Mouse (Mus musculus): ENCODE data around the gene Dnajc15. TPM values are rescaled to one million over a fixed set of nuclear protein-coding genes. Genes with fewer than 3 reads are reported as not detected.

The Dnajc15 gene
- polyA plus RNA-seq, 1 experiment from 2014 or later: 177 TPM

DNA sequence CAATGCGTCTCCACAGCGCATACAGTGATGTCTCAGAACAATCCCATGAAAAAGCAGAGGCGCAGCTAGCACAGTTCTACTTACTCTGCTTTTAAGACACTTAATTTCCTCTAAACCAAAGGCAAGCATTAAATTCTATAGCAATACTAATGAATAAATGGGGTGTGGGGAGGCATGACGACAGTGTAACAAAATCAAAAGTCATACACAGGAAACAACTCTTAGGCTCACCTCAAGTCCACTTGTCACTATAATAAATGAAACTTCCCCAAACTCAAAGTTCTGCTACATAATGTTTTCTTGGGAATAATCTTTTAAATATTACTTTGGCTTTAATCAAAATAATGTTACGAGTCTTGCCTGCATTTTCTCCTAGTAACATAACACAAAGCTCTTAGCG is 10.4 kb downstream of the Dnajc15 start:
- TF ChIP-seq CTCF (IDR thresholded peaks at IDR 0.05; ENCODE audit: low read depth): no peak
- H3K4me3 ChIP-seq (replicated peaks; ENCODE audit: low read depth, low read length): no peak overlapping the region
- no peak for ATAC-seq (replicated peaks; ENCODE audit: low FRiP score, low read depth)

DNA sequence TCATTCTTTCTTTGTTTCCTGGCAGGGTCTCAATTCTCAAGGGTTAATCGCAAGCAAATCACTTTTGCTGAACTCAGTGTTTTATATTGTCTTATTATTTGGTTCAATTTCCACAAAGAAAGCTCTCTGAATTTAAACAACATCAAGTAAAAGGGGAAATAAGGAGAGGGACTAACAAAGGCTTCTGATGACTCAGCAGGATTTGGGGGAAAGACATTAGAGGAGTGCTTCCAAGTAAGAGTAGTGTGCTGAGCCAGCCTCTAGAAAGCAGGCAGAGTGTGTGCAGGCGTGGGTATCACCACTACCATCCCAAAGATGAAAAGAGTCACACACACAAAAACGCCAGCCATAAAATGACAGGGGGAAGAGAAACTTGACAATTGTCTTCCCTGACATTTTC is 10.9 kb downstream of the Dnajc15 start:
- TF ChIP-seq CTCF (IDR thresholded peaks at IDR 0.05; ENCODE audit: low read depth): no peak
- ATAC-seq (replicated peaks; ENCODE audit: low FRiP score, low read depth) (no peak), DNase-seq (ENCODE audit: low spot score) (no peak)
- Histone ChIP-seq H3K4me3 (replicated peaks; ENCODE audit: low read depth, low read length) (no peak overlapping the region), H3K27me3 (ENCODE audit: insufficient read depth, low read length) (no peaks in the 10 kb centered on the region), H3K36me3 (ENCODE audit: insufficient read depth, low read length) (no peaks in the 10 kb centered on the region), H3K9me3 (replicated peaks; ENCODE audit: low read length) (no peaks in the 10 kb centered on the region), H3K27ac (no peak overlapping the region), H3K4me1 (replicated peaks; ENCODE audit: insufficient read depth, low read length) (no peaks in the 10 kb centered on the region), H3K9ac (ENCODE audit: low read depth, low read length) (no peak overlapping the region), H3K4me2 (ENCODE audit: low read length) (no peak overlapping the region)
- WGBS: 77% methylated on average over 3 of the region's 3 CpGs

More for the DNA sequence above, 10.4 kb downstream of the Dnajc15 start:
- Histone ChIP-seq H3K4me2 (ENCODE audit: low read length) (no peak overlapping the region), H3K9ac (ENCODE audit: low read depth, low read length) (no peak overlapping the region), H3K4me1 (replicated peaks; ENCODE audit: insufficient read depth, low read length) (no peaks in the 10 kb centered on the region), H3K9me3 (replicated peaks; ENCODE audit: low read length) (no peaks in the 10 kb centered on the region), H3K27me3 (ENCODE audit: insufficient read depth, low read length) (no peaks in the 10 kb centered on the region), H3K27ac (no peak overlapping the region), H3K36me3 (ENCODE audit: insufficient read depth, low read length) (no peaks in the 10 kb centered on the region)
- DNase-seq (ENCODE audit: low spot score): no peak
- 84% methylated on average over 6 of the region's 6 CpGs for WGBS

DNA sequence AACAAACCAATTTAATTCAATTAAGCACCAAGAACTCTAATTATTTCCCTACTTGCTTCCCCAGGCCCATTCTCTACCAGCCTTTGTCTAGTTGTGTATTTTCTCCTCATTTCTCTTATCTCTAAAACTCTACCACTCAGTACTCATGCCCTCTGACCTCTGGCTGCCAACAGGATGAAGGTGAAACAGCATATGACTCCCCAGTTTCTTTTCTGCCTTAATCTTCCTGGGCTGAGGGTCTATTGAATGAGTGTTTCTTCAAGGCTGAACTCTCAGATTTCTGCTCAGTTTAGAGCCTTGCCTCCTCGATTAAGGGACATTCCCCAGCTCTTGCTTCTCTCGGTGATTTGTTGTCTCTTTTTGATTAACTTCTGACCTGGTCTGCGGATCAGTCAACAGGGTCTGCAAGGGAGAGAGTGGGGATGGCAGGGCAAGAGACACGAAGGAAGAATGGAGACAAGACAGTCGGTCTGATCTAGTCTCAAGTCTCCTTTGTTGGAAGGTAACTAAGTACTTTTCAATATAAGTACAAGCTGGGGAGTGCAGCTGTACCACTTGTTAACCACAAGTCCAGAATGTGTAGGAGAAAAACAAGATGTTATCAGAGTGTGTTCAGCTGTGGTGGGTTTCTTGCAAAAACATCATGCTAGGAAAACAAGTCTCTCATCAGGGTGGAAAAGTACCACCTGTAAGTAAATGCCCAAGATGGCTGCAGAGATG is 13.9 kb downstream of the Dnajc15 start:
- no peak for TF ChIP-seq CTCF (IDR thresholded peaks at IDR 0.05; ENCODE audit: low read depth)
- Histone ChIP-seq H3K4me2 (ENCODE audit: low read length) (no peak overlapping the region), H3K9me3 (replicated peaks; ENCODE audit: low read length) (no peaks in the 10 kb centered on the region), H3K27ac (no peak overlapping the region), H3K9ac (ENCODE audit: low read depth, low read length) (no peak overlapping the region), H3K27me3 (ENCODE audit: insufficient read depth, low read length) (no peaks in the 10 kb centered on the region), H3K4me1 (replicated peaks; ENCODE audit: insufficient read depth, low read length) (no peaks in the 10 kb centered on the region), H3K36me3 (ENCODE audit: insufficient read depth, low read length) (no peaks in the 10 kb centered on the region), H3K4me3 (replicated peaks; ENCODE audit: low read depth, low read length) (no peak overlapping the region)
- 42% methylated on average over 5 of the region's 5 CpGs for WGBS
- no peak for DNase-seq (ENCODE audit: low spot score)
- no peak for ATAC-seq (replicated peaks; ENCODE audit: low FRiP score, low read depth)

DNA sequence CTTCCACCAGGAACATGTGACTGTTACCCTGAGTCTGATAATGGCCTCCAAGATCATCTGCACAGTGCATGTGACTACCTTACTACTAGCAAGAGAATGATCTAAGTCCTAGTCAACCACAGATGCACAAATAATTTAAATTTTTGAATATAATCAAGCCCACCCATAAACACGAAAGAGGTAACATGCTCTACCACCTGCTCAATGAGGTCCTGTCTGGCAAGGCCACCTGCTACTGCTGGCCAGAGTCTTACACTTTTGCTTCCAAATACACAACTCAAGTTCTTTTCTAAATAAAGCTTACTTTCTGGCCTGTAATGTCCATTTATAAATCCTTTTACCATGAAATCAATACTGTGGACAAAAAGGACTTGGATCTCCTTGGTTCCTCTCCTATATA is 15.0 kb downstream of the Dnajc15 start:
- DNase-seq (ENCODE audit: low spot score): no peak

DNA sequence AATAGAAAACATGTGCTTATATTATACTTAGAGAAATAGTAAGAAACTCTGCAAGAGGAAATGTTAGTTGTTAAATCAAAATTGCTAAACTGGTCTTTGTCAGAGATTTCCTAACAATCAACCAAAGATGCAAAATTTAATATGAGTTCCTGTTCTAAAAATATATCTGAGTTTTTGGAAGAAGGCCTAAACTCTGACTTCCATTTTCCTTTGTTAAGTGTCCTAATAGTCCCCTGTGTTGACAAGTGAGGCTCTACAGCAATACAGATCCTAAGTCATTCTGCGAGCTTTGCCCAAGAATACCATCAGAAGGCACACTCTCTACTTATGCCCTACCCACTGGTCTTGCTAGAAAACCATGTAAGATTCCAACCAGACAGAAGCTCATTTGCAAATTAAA is 21.0 kb downstream of the Dnajc15 start:
- TF ChIP-seq CTCF (IDR thresholded peaks at IDR 0.05; ENCODE audit: low read depth): no peak
- H3K27me3 ChIP-seq (ENCODE audit: insufficient read depth, low read length): no peaks in the 10 kb centered on the region
- no peaks in the 10 kb centered on the region for H3K9me3 ChIP-seq (replicated peaks; ENCODE audit: low read length)
- 75% methylated on average over 1 of the region's 1 CpGs for WGBS
- H3K27ac ChIP-seq: no peak overlapping the region
- H3K36me3 ChIP-seq (ENCODE audit: insufficient read depth, low read length): 0 out of 2 replicates have a peak, but pooled peaks cover 3% of the 10 kb centered on the region
- H3K4me2 ChIP-seq (ENCODE audit: low read length): no peak overlapping the region
- H3K4me3 ChIP-seq (replicated peaks; ENCODE audit: low read depth, low read length): no peak overlapping the region
- H3K9ac ChIP-seq (ENCODE audit: low read depth, low read length): no peak overlapping the region
- DNase-seq (ENCODE audit: low spot score): no peak
- no peak for ATAC-seq (replicated peaks; ENCODE audit: low FRiP score, low read depth)
- no peaks in the 10 kb centered on the region for H3K4me1 ChIP-seq (replicated peaks; ENCODE audit: insufficient read depth, low read length)

More for the DNA sequence above, 15.0 kb downstream of the Dnajc15 start:
- ATAC-seq (replicated peaks; ENCODE audit: low FRiP score, low read depth): no peak
- H3K4me2 ChIP-seq (ENCODE audit: low read length): no peak overlapping the region
- TF ChIP-seq CTCF (IDR thresholded peaks at IDR 0.05; ENCODE audit: low read depth): no peak
- no peak overlapping the region for H3K9ac ChIP-seq (ENCODE audit: low read depth, low read length)
- no peaks in the 10 kb centered on the region for H3K4me1 ChIP-seq (replicated peaks; ENCODE audit: insufficient read depth, low read length)
- no peak overlapping the region for H3K4me3 ChIP-seq (replicated peaks; ENCODE audit: low read depth, low read length)
- no peak overlapping the region for H3K27ac ChIP-seq
- no peaks in the 10 kb centered on the region for H3K9me3 ChIP-seq (replicated peaks; ENCODE audit: low read length)
- whole genome bisulfite sequencing: 94% methylated on average over 1 of the region's 1 CpGs
- no peaks in the 10 kb centered on the region for H3K27me3 ChIP-seq (ENCODE audit: insufficient read depth, low read length)
- H3K36me3 ChIP-seq (ENCODE audit: insufficient read depth, low read length): 0 out of 2 replicates have a peak, but pooled peaks cover 3% of the 10 kb centered on the region

DNA sequence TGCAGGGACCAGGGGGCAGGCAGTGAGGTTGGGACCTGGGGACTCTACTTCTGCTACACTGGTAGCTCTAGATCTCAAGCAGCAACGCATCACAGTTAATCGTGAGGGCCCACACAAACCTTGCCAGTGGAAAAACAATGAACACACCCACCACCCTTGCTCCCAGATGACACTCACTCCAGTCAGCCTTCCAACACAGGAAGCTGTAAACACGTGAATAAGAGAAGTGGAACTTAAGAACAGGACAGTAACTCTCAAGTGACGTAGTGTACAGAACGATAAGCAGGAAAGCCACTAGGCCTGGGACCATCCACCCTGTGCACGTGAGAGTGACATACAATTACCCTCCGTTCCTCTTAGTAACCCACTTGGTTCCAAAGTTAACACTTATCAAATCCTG is 25.1 kb downstream of the Dnajc15 start:
- H3K36me3 ChIP-seq (ENCODE audit: insufficient read depth, low read length): no peaks in the 10 kb centered on the region
- H3K9ac ChIP-seq (ENCODE audit: low read depth, low read length): no peak overlapping the region
- no peaks in the 10 kb centered on the region for H3K9me3 ChIP-seq (replicated peaks; ENCODE audit: low read length)
- no peak for DNase-seq (ENCODE audit: low spot score)
- no peak overlapping the region for H3K4me2 ChIP-seq (ENCODE audit: low read length)
- WGBS: 60% methylated on average over 7 of the region's 7 CpGs
- H3K27me3 ChIP-seq (ENCODE audit: insufficient read depth, low read length): no peaks in the 10 kb centered on the region
- ATAC-seq (replicated peaks; ENCODE audit: low FRiP score, low read depth): no peak
- no peak overlapping the region for H3K4me3 ChIP-seq (replicated peaks; ENCODE audit: low read depth, low read length)
- H3K4me1 ChIP-seq (replicated peaks; ENCODE audit: insufficient read depth, low read length): no peaks in the 10 kb centered on the region
- H3K27ac ChIP-seq: no peak overlapping the region
- no peak for TF ChIP-seq CTCF (IDR thresholded peaks at IDR 0.05; ENCODE audit: low read depth)

DNA sequence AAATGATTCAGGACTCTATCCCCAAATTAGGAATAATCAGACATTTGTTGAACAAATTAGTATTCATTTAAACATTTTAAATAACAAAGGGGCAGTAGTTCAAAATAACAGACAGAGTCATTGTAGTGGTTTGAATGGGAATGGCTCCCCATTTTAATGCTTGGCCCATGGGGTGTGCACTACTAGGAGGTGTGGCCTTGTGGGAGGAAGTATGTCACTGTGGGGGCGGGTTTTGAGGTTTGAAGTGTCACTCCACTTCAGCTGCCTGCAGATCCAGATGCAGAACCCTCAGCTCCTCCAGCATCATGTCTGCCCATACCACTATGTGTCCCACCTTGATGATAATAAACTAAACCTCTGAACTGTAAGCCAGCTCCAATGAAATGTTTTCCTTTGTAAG is 26.6 kb downstream of the Dnajc15 start:
- no peak for TF ChIP-seq CTCF (IDR thresholded peaks at IDR 0.05; ENCODE audit: low read depth)
- Histone ChIP-seq H3K4me3 (replicated peaks; ENCODE audit: low read depth, low read length) (no peak overlapping the region), H3K27me3 (ENCODE audit: insufficient read depth, low read length) (no peaks in the 10 kb centered on the region), H3K36me3 (ENCODE audit: insufficient read depth, low read length) (no peaks in the 10 kb centered on the region), H3K27ac (no peak overlapping the region), H3K9me3 (replicated peaks; ENCODE audit: low read length) (no peaks in the 10 kb centered on the region), H3K9ac (ENCODE audit: low read depth, low read length) (no peak overlapping the region), H3K4me2 (ENCODE audit: low read length) (no peak overlapping the region), H3K4me1 (replicated peaks; ENCODE audit: insufficient read depth, low read length) (no peaks in the 10 kb centered on the region)
- 100% methylated on average over 1 of the region's 1 CpGs for whole genome bisulfite sequencing
- no peak for DNase-seq (ENCODE audit: low spot score)
- ATAC-seq (replicated peaks; ENCODE audit: low FRiP score, low read depth): no peak
